Mouse (Mus musculus): ENCODE results near the gene Chrnb4. TPM values are rescaled to one million over a fixed set of nuclear protein-coding genes. Genes with fewer than 3 reads are reported as not detected.

Gene Chrnb4
- polyA plus RNA-seq, 1 experiment from 2014 or later, result 3.9 TPM

- H3K27ac ChIP-seq (ENCODE audit: low read depth, low read length), result no peak overlapping the region
- H3K9me3 ChIP-seq (ENCODE audit: control insufficient read depth, low read length), result no peaks in the 10 kb centered on the region
- no peaks in the 10 kb centered on the region for H3K36me3 ChIP-seq (ENCODE audit: control insufficient read depth, insufficient read depth, low read length)
- no peaks in the 10 kb centered on the region for H3K27me3 ChIP-seq (ENCODE audit: control insufficient read depth, insufficient read depth, low read length)
- H3K4me2 ChIP-seq (replicated peaks; ENCODE audit: low read depth, low read length), result no peak overlapping the region
- ATAC-seq (ENCODE audit: low FRiP score) (no peak), DNase-seq (ENCODE audit: low spot score) (no peak)
- H3K4me3 ChIP-seq (ENCODE audit: low read depth, low read length), result no peak overlapping the region
- peaks cover 5% of the 10 kb centered on the region for H3K4me1 ChIP-seq (replicated peaks; ENCODE audit: control insufficient read depth, insufficient read depth, low read length)
- no peak overlapping the region for H3K9ac ChIP-seq (ENCODE audit: low read depth, low read length)
- 95% methylated on average over 9 of the region's 9 CpGs for WGBS
Observed at GRCm38 (mm10) chr9:55065241-55065640, 16.7 kb upstream of the Chrnb4 start.

- no peak overlapping the region for H3K4me3 ChIP-seq (ENCODE audit: low read depth, low read length)
- no peak overlapping the region for H3K9ac ChIP-seq (ENCODE audit: low read depth, low read length)
- WGBS, result 94% methylated on average over 4 of the region's 4 CpGs
- no peak overlapping the region for H3K4me2 ChIP-seq (replicated peaks; ENCODE audit: low read depth, low read length)
- no peak for ATAC-seq (ENCODE audit: low FRiP score)
- no peak overlapping the region for H3K27ac ChIP-seq (ENCODE audit: low read depth, low read length)
- no peaks in the 10 kb centered on the region for H3K9me3 ChIP-seq (ENCODE audit: control insufficient read depth, low read length)
- H3K36me3 ChIP-seq (ENCODE audit: control insufficient read depth, insufficient read depth, low read length), result no peaks in the 10 kb centered on the region
- no peak for DNase-seq (ENCODE audit: low spot score)
- no peaks in the 10 kb centered on the region for H3K27me3 ChIP-seq (ENCODE audit: control insufficient read depth, insufficient read depth, low read length)
- no peaks in the 10 kb centered on the region for H3K4me1 ChIP-seq (replicated peaks; ENCODE audit: control insufficient read depth, insufficient read depth, low read length)
Observed at GRCm38 (mm10) chr9:55058067-55058466, 9.5 kb upstream of the Chrnb4 start.

GRCm38 (mm10) chr9:55055386-55055930 lies 6.9 kb upstream of the Chrnb4 start:
- DNase-seq (ENCODE audit: low spot score) (no peak), ATAC-seq (ENCODE audit: low FRiP score) (no peak)
- Histone ChIP-seq H3K27ac (ENCODE audit: low read depth, low read length) (no peak overlapping the region), H3K9ac (ENCODE audit: low read depth, low read length) (no peak overlapping the region), H3K27me3 (ENCODE audit: control insufficient read depth, insufficient read depth, low read length) (no peaks in the 10 kb centered on the region), H3K4me3 (ENCODE audit: low read depth, low read length) (no peak overlapping the region), H3K4me2 (replicated peaks; ENCODE audit: low read depth, low read length) (no peak overlapping the region), H3K4me1 (replicated peaks; ENCODE audit: control insufficient read depth, insufficient read depth, low read length) (no peaks in the 10 kb centered on the region), H3K9me3 (ENCODE audit: control insufficient read depth, low read length) (no peaks in the 10 kb centered on the region), H3K36me3 (ENCODE audit: control insufficient read depth, insufficient read depth, low read length) (no peaks in the 10 kb centered on the region)
- WGBS, result 69% methylated on average over 2 of the region's 2 CpGs

- Histone ChIP-seq H3K4me2 (replicated peaks; ENCODE audit: low read depth, low read length) (no peak overlapping the region), H3K4me3 (ENCODE audit: low read depth, low read length) (no peak overlapping the region), H3K27me3 (ENCODE audit: control insufficient read depth, insufficient read depth, low read length) (no peaks in the 10 kb centered on the region), H3K9me3 (ENCODE audit: control insufficient read depth, low read length) (no peaks in the 10 kb centered on the region), H3K36me3 (ENCODE audit: control insufficient read depth, insufficient read depth, low read length) (no peaks in the 10 kb centered on the region), H3K27ac (ENCODE audit: low read depth, low read length) (no peak overlapping the region), H3K9ac (ENCODE audit: low read depth, low read length) (no peak overlapping the region), H3K4me1 (replicated peaks; ENCODE audit: control insufficient read depth, insufficient read depth, low read length) (0 out of 2 replicates have a peak, but pooled peaks cover 2% of the 10 kb centered on the region)
- no peak for ATAC-seq (ENCODE audit: low FRiP score)
- peak; percentile 14 for DNase-seq (ENCODE audit: low spot score)
- 1% methylated on average over 3 of the region's 3 CpGs for WGBS
Observed at GRCm38 (mm10) chr9:55046764-55047163, 1.8 kb downstream of the Chrnb4 start.

GRCm38 (mm10) chr9:55045001-55045400 lies 3.6 kb downstream of the Chrnb4 start:
- DNase-seq (ENCODE audit: low spot score) (no peak), ATAC-seq (ENCODE audit: low FRiP score) (no peak)
- no peaks in the 10 kb centered on the region for H3K9me3 ChIP-seq (ENCODE audit: control insufficient read depth, low read length)
- 0 out of 2 replicates have a peak, but pooled peaks cover 2% of the 10 kb centered on the region for H3K4me1 ChIP-seq (replicated peaks; ENCODE audit: control insufficient read depth, insufficient read depth, low read length)
- no peak overlapping the region for H3K9ac ChIP-seq (ENCODE audit: low read depth, low read length)
- H3K27me3 ChIP-seq (ENCODE audit: control insufficient read depth, insufficient read depth, low read length), result no peaks in the 10 kb centered on the region
- no peaks in the 10 kb centered on the region for H3K36me3 ChIP-seq (ENCODE audit: control insufficient read depth, insufficient read depth, low read length)
- H3K4me2 ChIP-seq (replicated peaks; ENCODE audit: low read depth, low read length), result no peak overlapping the region
- 77% methylated on average over 2 of the region's 2 CpGs for WGBS
- no peak overlapping the region for H3K4me3 ChIP-seq (ENCODE audit: low read depth, low read length)
- H3K27ac ChIP-seq (ENCODE audit: low read depth, low read length), result no peak overlapping the region

- Histone ChIP-seq H3K4me3 (ENCODE audit: low read depth, low read length) (no peak overlapping the region), H3K4me1 (replicated peaks; ENCODE audit: control insufficient read depth, insufficient read depth, low read length) (no peaks in the 10 kb centered on the region), H3K9me3 (ENCODE audit: control insufficient read depth, low read length) (no peaks in the 10 kb centered on the region), H3K27me3 (ENCODE audit: control insufficient read depth, insufficient read depth, low read length) (no peaks in the 10 kb centered on the region), H3K27ac (ENCODE audit: low read depth, low read length) (no peak overlapping the region), H3K9ac (ENCODE audit: low read depth, low read length) (no peak overlapping the region), H3K36me3 (ENCODE audit: control insufficient read depth, insufficient read depth, low read length) (no peaks in the 10 kb centered on the region), H3K4me2 (replicated peaks; ENCODE audit: low read depth, low read length) (0 out of 2 replicates have a peak overlapping the region, but pooled peaks have one; percentile 5)
- ATAC-seq (ENCODE audit: low FRiP score) (peak; percentile 75), DNase-seq (ENCODE audit: low spot score) (peak; percentile 54)
- 9% methylated on average over 8 of the region's 8 CpGs for WGBS
Observed at GRCm38 (mm10) chr9:55043688-55044087, 4.9 kb downstream of the Chrnb4 start.

GRCm38 (mm10) chr9:55041389-55041788 lies 7.2 kb downstream of the Chrnb4 start:
- H3K36me3 ChIP-seq (ENCODE audit: control insufficient read depth, insufficient read depth, low read length), result no peaks in the 10 kb centered on the region
- H3K27me3 ChIP-seq (ENCODE audit: control insufficient read depth, insufficient read depth, low read length), result no peaks in the 10 kb centered on the region
- no peaks in the 10 kb centered on the region for H3K9me3 ChIP-seq (ENCODE audit: control insufficient read depth, low read length)
- no peaks in the 10 kb centered on the region for H3K4me1 ChIP-seq (replicated peaks; ENCODE audit: control insufficient read depth, insufficient read depth, low read length)
- H3K9ac ChIP-seq (ENCODE audit: low read depth, low read length), result no peak overlapping the region
- no peak overlapping the region for H3K4me2 ChIP-seq (replicated peaks; ENCODE audit: low read depth, low read length)
- DNase-seq (ENCODE audit: low spot score) (no peak), ATAC-seq (ENCODE audit: low FRiP score) (no peak)
- H3K27ac ChIP-seq (ENCODE audit: low read depth, low read length), result no peak overlapping the region
- no peak overlapping the region for H3K4me3 ChIP-seq (ENCODE audit: low read depth, low read length)
- WGBS, result 65% methylated on average over 2 of the region's 2 CpGs

GRCm38 (mm10) chr9:55039983-55040382 lies 8.6 kb downstream of the Chrnb4 start:
- Histone ChIP-seq H3K4me1 (replicated peaks; ENCODE audit: control insufficient read depth, insufficient read depth, low read length) (no peaks in the 10 kb centered on the region), H3K9ac (ENCODE audit: low read depth, low read length) (no peak overlapping the region), H3K4me2 (replicated peaks; ENCODE audit: low read depth, low read length) (no peak overlapping the region), H3K36me3 (ENCODE audit: control insufficient read depth, insufficient read depth, low read length) (no peaks in the 10 kb centered on the region), H3K27me3 (ENCODE audit: control insufficient read depth, insufficient read depth, low read length) (no peaks in the 10 kb centered on the region), H3K4me3 (ENCODE audit: low read depth, low read length) (no peak overlapping the region), H3K27ac (ENCODE audit: low read depth, low read length) (no peak overlapping the region), H3K9me3 (ENCODE audit: control insufficient read depth, low read length) (no peaks in the 10 kb centered on the region)
- no peak for DNase-seq (ENCODE audit: low spot score)
- ATAC-seq (ENCODE audit: low FRiP score), result no peak
- WGBS, result 71% methylated on average over 5 of the region's 5 CpGs

- Histone ChIP-seq H3K27ac (ENCODE audit: low read depth, low read length) (no peak overlapping the region), H3K4me2 (replicated peaks; ENCODE audit: low read depth, low read length) (no peak overlapping the region), H3K9ac (ENCODE audit: low read depth, low read length) (no peak overlapping the region), H3K4me1 (replicated peaks; ENCODE audit: control insufficient read depth, insufficient read depth, low read length) (no peaks in the 10 kb centered on the region), H3K9me3 (ENCODE audit: control insufficient read depth, low read length) (no peaks in the 10 kb centered on the region), H3K27me3 (ENCODE audit: control insufficient read depth, insufficient read depth, low read length) (no peaks in the 10 kb centered on the region), H3K4me3 (ENCODE audit: low read depth, low read length) (no peak overlapping the region), H3K36me3 (ENCODE audit: control insufficient read depth, insufficient read depth, low read length) (no peaks in the 10 kb centered on the region)
- ATAC-seq (ENCODE audit: low FRiP score) (no peak), DNase-seq (ENCODE audit: low spot score) (no peak)
- WGBS, result 82% methylated on average over 8 of the region's 8 CpGs
Observed at GRCm38 (mm10) chr9:55038948-55039347, 9.6 kb downstream of the Chrnb4 start.

Measured in hindbrain, embryonic 11.5 days (tissue).